Mouse (Mus musculus) ovary, postnatal 10 days (tissue): ENCODE results near the gene Chrdl2.
"Not testable (repeated sequence)": the region's sequence is repeated elsewhere in the genome, so short reads cannot be mapped to it uniquely, and the experiment has no call there.

Experiments
- DNase-seq: peaks from one replicate; pipeline ENCODE4 v3.0.0; 2022; ENCODE audit warnings: low spot score

The Chrdl2 gene

GRCm38 (mm10) chr7:100005790-100006189 is at the start of gene Chrdl2:
TSS of gene Chrdl2 (plus strand) at chr7:100006172.
- no peak for DNase-seq

GRCm38 (mm10) chr7:99957226-99957965 is 48.6 kb upstream of the Chrdl2 start:
- no peak for DNase-seq

GRCm38 (mm10) chr7:99960571-99960970 is 45.4 kb upstream of the Chrdl2 start:
- not testable (repeated sequence) for DNase-seq

- DNase-seq: no peak
Measured at GRCm38 (mm10) chr7:99961518-99961917, 44.5 kb upstream of the Chrdl2 start.

GRCm38 (mm10) chr7:99962536-99963236 is 43.3 kb upstream of the Chrdl2 start:
- DNase-seq: no peak

- no peak for DNase-seq
Measured at GRCm38 (mm10) chr7:99963237-99963860, 42.6 kb upstream of the Chrdl2 start.

- no peak for DNase-seq
Measured at GRCm38 (mm10) chr7:99965020-99965841, 40.7 kb upstream of the Chrdl2 start.

GRCm38 (mm10) chr7:99966011-99966721 is 39.8 kb upstream of the Chrdl2 start:
- no peak for DNase-seq

- DNase-seq: no peak
Measured at GRCm38 (mm10) chr7:99969151-99969550, 36.8 kb upstream of the Chrdl2 start.

- DNase-seq: no peak
Measured at GRCm38 (mm10) chr7:99971926-99972325, 34.0 kb upstream of the Chrdl2 start.

- DNase-seq: not testable (repeated sequence)
Measured at GRCm38 (mm10) chr7:99972912-99973311, 33.1 kb upstream of the Chrdl2 start.

- no peak for DNase-seq
Measured at GRCm38 (mm10) chr7:99974208-99974970, 31.6 kb upstream of the Chrdl2 start.

GRCm38 (mm10) chr7:99975819-99976575 is 30.0 kb upstream of the Chrdl2 start:
- no peak for DNase-seq

GRCm38 (mm10) chr7:99978041-99978440 is 27.9 kb upstream of the Chrdl2 start:
- no peak for DNase-seq

- DNase-seq: no peak
Measured at GRCm38 (mm10) chr7:99979081-99979480, 26.9 kb upstream of the Chrdl2 start.

GRCm38 (mm10) chr7:99979546-99980131 is 26.3 kb upstream of the Chrdl2 start:
- peak; percentile 38 for DNase-seq

- DNase-seq: peak; percentile 73
Measured at GRCm38 (mm10) chr7:99980132-99980591, 25.8 kb upstream of the Chrdl2 start, which contains the start of gene Rnf169. TSS of gene Rnf169 (minus strand) at chr7:99980448.

GRCm38 (mm10) chr7:99981311-99981710 is 24.7 kb upstream of the Chrdl2 start:
- DNase-seq: no peak
